Mouse (Mus musculus): ENCODE data around the gene Gtsf1l. TPM values are rescaled to one million over a fixed set of nuclear protein-coding genes. Genes with fewer than 3 reads are reported as not detected.
"Not testable (repeated sequence)": the region's sequence is repeated elsewhere in the genome, so short reads cannot be mapped to it uniquely, and the experiment has no call there.

Gene Gtsf1l
- total RNA-seq, 2 experiments from 2014 or later = not detected

GRCm38 (mm10) chr2:163086561-163086960 is 1.1 kb downstream of the Gtsf1l start:
- no peak for DNase-seq

DNA sequence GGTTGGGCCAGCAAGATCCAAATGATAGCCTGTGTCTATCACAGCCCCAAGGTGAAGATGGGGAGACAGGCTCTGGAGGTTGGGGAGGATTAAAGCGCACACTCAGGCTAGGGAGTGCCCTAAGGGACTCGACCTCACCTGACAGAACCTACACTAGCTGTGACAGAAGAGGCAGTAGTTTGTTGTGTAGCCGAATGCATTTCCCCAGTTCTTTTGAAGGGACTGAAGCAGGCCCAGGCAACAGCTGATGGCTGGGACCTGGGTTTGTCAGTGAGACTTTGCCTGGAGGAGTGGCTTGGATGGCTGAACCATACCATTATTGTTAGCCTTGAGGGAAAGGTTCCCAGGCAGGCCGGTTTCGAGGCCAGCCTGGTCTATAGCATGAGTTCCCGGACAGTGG is 2.6 kb downstream of the Gtsf1l start:
- no peak for DNase-seq

DNA sequence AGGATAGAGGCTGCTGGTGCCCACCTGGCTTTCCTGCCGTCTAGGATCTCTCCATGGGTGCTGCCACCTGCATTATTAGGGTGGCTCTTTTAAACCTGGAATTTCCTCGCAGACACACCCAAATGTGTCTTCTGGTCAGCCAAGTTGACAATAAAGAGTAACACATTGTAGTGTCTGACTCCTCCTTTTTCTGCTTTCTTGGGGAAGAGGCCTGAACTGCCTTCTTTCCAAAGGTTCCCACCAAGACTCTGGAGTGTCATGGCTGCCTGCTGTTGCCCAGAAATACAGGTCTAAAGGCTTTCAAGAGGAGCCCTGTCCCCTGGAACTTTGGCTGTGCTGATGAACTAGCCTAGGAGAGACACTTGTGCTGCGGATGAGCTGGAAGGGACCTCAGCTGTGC is 3.1 kb downstream of the Gtsf1l start:
- no peak for DNase-seq

- DNase-seq = peak; percentile 22 to 43
These were observed 5.1 kb downstream of the Gtsf1l start for GRCm38 (mm10) chr2:163082591-163082990.

DNA sequence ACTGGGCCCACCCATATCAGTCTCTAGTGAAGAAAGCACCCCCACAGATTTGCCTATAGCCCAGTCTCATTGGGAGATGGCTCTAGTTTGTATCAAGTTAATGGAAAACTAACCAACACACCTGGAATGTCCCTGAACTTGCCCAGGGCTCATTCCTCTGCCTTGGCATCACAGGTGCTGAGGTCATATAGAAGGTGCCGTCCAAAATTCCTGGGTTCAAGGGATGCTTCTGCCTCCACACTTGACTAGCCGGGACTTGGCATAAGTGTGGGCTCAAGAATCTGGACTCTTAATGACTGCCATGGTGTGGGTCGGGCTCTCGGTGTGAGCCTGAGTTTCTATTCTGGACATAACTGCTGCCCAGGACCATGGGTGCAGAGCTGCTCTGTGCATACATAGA is 8.6 kb downstream of the Gtsf1l start:
- DNase-seq = no peak

- DNase-seq = no peak
These were observed 12.4 kb downstream of the Gtsf1l start for GRCm38 (mm10) chr2:163075234-163075633.

- DNase-seq = no peak
These were observed 12.8 kb downstream of the Gtsf1l start for GRCm38 (mm10) chr2:163074808-163075207.

- no peak for DNase-seq
These were observed 13.6 kb downstream of the Gtsf1l start for GRCm38 (mm10) chr2:163074006-163074405.

GRCm38 (mm10) chr2:163073023-163073757 is 14.5 kb downstream of the Gtsf1l start:
- peak in 1 of 2 experiments; percentile 40 for DNase-seq

- no peak for DNase-seq
These were observed 16.1 kb downstream of the Gtsf1l start for GRCm38 (mm10) chr2:163071590-163071989.

DNA sequence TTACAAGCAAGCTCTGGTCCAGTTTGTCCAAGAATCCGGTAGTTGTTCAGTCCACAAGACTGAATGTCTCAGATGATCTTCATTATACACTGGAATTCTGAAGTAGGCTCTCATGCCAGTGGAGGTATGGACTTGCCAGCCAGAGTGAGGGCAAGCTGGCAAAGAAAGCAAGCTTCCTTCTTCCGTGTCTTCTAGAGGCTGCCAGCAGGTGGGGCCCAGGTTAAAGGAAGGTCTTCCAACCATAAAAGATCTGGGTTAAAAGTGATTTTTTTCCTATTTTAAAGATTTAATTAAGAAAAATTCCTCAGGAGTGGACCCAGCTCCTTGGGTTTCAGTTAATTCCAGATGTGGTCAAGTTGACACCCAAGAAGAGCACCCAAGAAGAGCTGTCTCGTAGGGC is 17.4 kb downstream of the Gtsf1l start:
- DNase-seq = no peak

DNA sequence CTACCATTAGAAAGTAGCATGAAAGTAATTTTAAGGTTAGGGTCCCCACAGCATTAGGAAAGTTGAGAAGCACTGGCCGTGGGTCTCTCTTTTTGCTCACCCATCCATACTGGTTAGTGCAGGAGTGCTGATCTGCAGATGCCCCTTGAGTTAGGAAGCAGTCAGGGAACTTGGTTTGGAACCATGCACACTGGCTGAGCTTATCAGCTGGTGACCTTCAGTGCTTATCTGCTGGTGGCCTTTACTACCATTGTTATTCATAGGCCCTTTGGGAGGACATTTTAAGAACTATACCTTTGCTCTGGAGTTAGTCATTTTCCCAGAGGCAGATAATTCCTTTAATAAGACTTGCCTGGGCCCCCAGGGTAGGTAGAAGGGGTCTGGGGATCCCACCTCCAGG is 20.4 kb downstream of the Gtsf1l start:
- peak in 1 of 2 experiments; percentile 16 for DNase-seq

- no peak for DNase-seq
These were observed 21.3 kb downstream of the Gtsf1l start for GRCm38 (mm10) chr2:163066326-163066725.

GRCm38 (mm10) chr2:163062119-163062508 is 25.5 kb downstream of the Gtsf1l start:
- no peak for DNase-seq

GRCm38 (mm10) chr2:163061203-163062118 is 26.2 kb downstream of the Gtsf1l start:
- DNase-seq = no peak

DNA sequence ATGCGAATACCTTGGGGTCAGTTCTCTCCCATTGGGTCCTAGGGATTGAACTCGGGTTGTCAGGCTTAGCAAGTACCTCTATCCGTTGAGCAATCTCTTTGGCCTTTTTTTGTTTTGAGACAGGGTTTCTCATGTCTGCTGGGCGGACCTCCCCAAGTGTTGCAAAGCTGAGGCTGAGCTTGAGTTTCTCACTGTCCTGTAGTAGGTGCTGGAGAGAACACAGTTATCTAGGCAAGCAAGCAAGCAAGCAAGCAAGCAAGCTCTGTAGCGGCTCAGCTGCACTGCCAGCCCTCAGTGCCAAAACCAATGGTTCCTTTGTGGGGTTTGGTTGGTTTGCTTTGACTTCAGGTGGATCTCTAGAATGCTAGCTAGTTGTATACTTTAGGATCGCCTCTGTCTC is 27.0 kb downstream of the Gtsf1l start:
- DNase-seq = no peak

DNA sequence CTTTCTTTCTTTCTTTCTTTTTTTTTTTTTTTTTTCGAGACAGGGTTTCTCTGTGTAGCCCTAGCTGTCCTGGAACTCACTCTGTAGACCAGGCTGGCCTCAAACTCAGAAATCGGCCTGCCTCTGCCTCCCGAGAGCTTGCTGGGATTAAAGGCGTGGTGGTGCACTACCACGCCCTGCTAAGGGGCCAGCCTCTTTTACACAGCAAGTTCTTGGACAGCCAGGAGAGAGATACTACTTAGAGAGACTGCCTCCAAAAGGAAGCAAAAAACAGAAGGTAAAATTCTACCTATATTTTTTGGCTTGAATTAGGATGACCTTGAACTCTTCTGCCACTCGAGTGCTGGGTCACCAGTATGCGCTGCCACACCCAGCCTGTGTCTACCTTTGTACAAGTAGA is 28.7 kb downstream of the Gtsf1l start:
- not testable (repeated sequence) for DNase-seq

- no peak for DNase-seq
These were observed 31.1 kb downstream of the Gtsf1l start for GRCm38 (mm10) chr2:163056584-163056983.

- DNase-seq = peak; percentile 72 to 83
These were observed 31.9 kb downstream of the Gtsf1l start for GRCm38 (mm10) chr2:163055715-163056114.

- no peak for DNase-seq
These were observed 32.7 kb downstream of the Gtsf1l start for GRCm38 (mm10) chr2:163054891-163055494.

DNA sequence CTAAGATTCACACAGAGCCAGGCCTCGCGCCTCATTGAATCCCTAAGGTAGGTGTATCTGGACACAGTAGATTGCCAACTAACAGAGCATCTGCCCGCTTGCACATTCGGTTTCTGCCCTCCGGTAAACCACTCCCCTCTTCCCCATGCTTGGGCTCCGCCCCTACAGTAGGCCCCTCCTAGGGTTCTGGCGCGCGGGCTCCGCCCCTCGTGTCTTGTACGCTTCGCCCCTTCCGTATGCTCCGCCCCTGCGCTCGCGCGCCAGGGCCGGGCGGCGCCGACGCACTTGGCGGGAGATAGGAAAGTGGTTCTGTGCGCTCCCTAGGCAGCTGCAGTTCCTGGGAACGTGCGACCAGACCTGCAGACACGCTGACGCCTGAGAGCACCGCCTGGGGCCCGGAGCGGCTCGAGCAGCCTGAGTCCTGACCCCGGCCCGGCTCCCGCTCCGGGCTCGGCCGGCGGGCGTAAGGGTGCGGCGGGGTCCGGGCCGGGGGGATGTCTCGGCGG is 33.3 kb downstream of the Gtsf1l start, which contains the start of gene Mybl2:
Mybl2 (plus strand) TSS at position 353 of the 506 bp plus-strand sequence.
- peak; percentile 97 for DNase-seq

DNA sequence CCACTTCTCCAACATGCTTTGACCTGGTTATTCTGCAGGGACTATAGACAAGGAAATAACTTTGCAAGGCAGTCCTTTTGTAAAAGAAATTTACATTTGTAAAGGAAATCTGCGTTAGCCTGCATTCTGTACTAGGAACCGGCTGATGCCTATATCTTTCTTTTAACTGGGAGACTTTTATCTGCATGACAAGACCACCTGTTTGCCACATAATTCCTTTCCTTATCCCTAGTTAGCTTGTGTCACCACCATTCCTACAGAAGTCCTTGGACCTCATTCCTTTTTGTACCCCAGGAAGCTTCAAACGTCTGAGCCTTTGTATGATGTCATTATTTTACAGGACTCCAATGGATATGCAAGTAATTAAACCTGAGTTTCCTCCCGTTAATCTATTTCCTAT is 34.8 kb downstream of the Gtsf1l start:
- no peak for DNase-seq

- no peak for DNase-seq
These were observed 35.6 kb downstream of the Gtsf1l start for GRCm38 (mm10) chr2:163052101-163052500.

Data from adrenal gland, postnatal 36 days (tissue).